Mouse (Mus musculus) stomach, postnatal 0 days (tissue): Measurements from ENCODE around the gene Zfp978. TPM values are rescaled to one million over a fixed set of nuclear protein-coding genes. Genes with fewer than 3 reads are reported as not detected.
"Not testable (repeated sequence)": the region's sequence is repeated elsewhere in the genome, so short reads cannot be mapped to it uniquely, and the experiment has no call there.

Source experiments
- ATAC-seq: fragments of 200-750 bp; cut with Nextera tagmentation; 2 replicates; pipeline ENCODE4 v1.8.0; 2017; ENCODE audit not compliant: low FRiP score, low TSS enrichment
- DNase-seq: peaks from one replicate; pipeline ENCODE4 v3.0.0-alpha.2; 2016; ENCODE audit warnings: low spot score
- H3K27ac ChIP-seq: fragments of 300-500 bp; sonication (generic); replicated peaks from 2 replicates; pipeline ENCODE4 v1.5.1; 2014; ENCODE audit warnings: mild to moderate bottlenecking, control low read depth
- H3K27me3 ChIP-seq: fragments of 300-500 bp; sonication (generic); 2 replicates; pipeline ENCODE4 v1.6.1; 2014; ENCODE audit warnings: low read length; ENCODE audit not compliant: control insufficient read depth, insufficient read depth
- H3K36me3 ChIP-seq: fragments of 300-500 bp; sonication (generic); 2 replicates; pipeline ENCODE4 v1.6.1; 2014; ENCODE audit warnings: low read length, mixed read lengths; ENCODE audit not compliant: control insufficient read depth, insufficient read depth
- H3K4me1 ChIP-seq: fragments of 300-500 bp; sonication (generic); replicated peaks from 2 replicates; pipeline ENCODE4 v1.6.1; 2014; ENCODE audit warnings: antibody characterized with exemption; ENCODE audit not compliant: control insufficient read depth, insufficient read depth
- H3K4me2 ChIP-seq: fragments of 300-500 bp; sonication (generic); replicated peaks from 2 replicates; pipeline ENCODE4 v1.6.1; 2014; ENCODE audit warnings: low read depth, mild to moderate bottlenecking, control low read depth, moderate library complexity
- H3K4me3 ChIP-seq: fragments of 300-500 bp; sonication (generic); 2 replicates; pipeline ENCODE4 v1.5.1; 2014; ENCODE audit warnings: low read depth, low read length, control low read depth
- H3K9ac ChIP-seq: fragments of 300-500 bp; sonication (generic); 2 replicates; pipeline ENCODE4 v1.6.1; 2014; ENCODE audit warnings: mild to moderate bottlenecking, low read length, control low read depth, mixed read lengths
- H3K9me3 ChIP-seq: fragments of 300-500 bp; sonication (generic); 2 replicates; pipeline ENCODE4 v1.6.1; 2016; ENCODE audit warnings: low read length; ENCODE audit not compliant: control insufficient read depth
- WGBS: fragments of 180-500 bp; shearing (Covaris S2); extraction: QIAGEN DNeasy Blood & Tissue Kit; methylation state at CpG from one replicate; pipeline ENCODE4 v1.1.7; 2014; 5-methylcytosine and 5-hydroxymethylcytosine counted together
- polyA plus RNA-seq: library from polyadenylated mRNA; unstranded; fragments of >200 nt; fragmentation: Nextera tagmentation; extraction: Ambion mirVana; gene quantifications from 2 replicates; pipeline ENCODE4 v1.2.1, GENCODE M21; 2015

The Zfp978 gene
- polyA plus RNA-seq, 1 experiment from 2014 or later, result not detected

DNA sequence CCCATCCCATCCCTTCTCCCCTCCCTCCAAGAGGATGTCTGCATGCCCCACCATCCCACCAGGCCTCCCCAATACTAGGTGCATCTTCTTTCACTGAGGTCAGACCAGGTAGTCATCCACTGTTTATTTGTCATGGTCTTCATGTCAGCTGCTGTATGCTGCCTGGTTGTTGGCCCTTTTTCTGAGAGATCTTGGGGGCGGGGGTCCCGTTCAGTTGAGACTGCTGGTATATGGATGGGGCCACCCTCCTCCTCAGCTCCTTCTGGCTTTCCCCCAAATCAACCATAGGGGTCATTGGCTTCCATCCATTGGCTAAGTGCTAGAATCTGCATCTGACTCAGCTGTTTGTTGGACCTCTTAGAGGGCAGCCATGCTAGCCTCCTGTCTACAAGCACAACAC lies 8.5 kb downstream of the Zfp978 start:
- H3K27me3 ChIP-seq, H3K4me3 ChIP-seq, H3K4me2 ChIP-seq, H3K9me3 ChIP-seq, H3K9ac ChIP-seq, H3K36me3 ChIP-seq, H3K27ac ChIP-seq, H3K4me1 ChIP-seq, DNase-seq: not testable (repeated sequence)
- ATAC-seq, result peak; percentile 69
- WGBS, result no CpG with 5 or more reads among the region's 2 CpGs

DNA sequence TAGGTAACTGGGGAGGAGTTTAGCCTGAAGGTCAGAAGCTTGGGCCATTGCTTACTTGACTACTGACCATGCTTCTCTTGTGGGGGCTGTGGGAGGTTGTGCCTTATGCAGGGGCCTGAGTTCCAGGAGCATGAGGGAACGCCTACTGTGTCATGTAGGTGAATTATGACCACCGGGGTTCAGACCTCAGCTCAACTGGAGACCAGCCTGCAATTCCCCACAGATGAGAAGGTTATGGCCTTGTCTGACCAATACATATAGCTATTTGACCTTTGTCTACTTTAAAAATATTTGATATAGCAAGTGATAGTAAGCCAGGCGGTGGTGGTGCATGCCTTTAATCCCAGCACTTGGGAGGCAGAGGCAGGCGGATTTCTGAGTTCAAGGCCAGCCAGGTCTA lies 22.1 kb downstream of the Zfp978 start:
- not testable (repeated sequence) for H3K27me3 ChIP-seq, H3K4me2 ChIP-seq, ATAC-seq, H3K4me3 ChIP-seq, DNase-seq, H3K4me1 ChIP-seq, H3K27ac ChIP-seq, H3K9ac ChIP-seq, H3K36me3 ChIP-seq, H3K9me3 ChIP-seq
- WGBS, result 84% methylated on average over 2 of the region's 4 CpGs

DNA sequence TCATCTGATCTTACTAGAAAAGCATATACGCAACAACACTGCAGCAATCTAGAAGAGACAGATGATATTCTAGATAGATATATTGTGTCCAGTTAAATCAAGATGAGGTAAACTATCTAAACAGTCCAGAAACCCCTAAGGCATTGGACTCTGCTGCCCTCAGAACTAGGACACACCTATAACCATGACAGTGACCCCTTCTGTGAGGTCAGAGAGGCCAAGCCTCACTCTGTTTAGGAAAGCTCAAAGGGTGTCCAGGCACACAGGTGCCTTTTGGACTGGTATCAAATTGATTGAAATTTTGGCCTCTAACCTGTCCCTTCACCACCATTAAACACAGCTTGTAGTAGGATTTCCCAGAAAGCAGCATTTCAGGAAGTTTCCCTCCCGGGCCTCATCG lies 36.1 kb downstream of the Zfp978 start:
- H3K4me1 ChIP-seq, H3K9ac ChIP-seq, H3K9me3 ChIP-seq, ATAC-seq, H3K4me2 ChIP-seq, H3K27ac ChIP-seq, DNase-seq, H3K4me3 ChIP-seq, H3K36me3 ChIP-seq, H3K27me3 ChIP-seq: not testable (repeated sequence)
- 92% methylated on average over 3 of the region's 3 CpGs for WGBS

DNA sequence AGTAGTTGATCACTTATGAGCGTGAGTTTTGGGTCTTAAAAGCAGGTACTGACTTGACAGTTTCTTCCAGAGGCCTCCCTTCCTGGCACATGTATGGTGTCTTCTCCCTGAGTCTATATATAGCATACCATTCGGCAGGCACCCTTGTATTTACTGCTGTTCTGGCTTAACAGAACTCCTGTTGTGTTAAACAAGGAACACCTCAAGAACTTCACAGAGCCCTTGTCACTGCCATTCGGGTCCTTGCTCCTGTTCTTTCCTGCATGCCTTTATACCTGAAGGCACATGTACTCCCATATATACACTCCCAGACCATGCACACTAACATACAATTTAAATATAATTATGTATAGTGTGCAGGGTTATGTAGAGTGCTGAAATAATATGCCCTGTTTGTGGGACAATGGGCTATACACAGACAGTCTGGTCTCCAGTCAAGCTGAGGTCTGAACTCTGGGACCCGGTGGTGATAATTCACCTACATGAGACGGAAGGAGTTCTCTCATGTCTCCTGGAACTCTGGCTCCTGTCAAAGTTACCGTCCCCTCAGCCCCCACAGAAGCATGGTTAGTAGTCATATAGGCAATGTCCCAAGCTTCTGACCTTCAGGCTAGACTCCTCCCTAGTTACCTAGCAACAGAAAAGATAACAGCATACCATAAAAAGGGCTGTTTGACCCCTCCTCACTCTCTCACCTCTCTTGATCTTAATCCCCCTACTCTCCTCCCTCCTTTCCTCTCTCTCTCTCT lies 37.0 kb downstream of the Zfp978 start:
- not testable (repeated sequence) for H3K4me2 ChIP-seq, H3K9ac ChIP-seq, H3K27ac ChIP-seq, H3K4me3 ChIP-seq, H3K27me3 ChIP-seq, H3K9me3 ChIP-seq, H3K36me3 ChIP-seq, ATAC-seq, DNase-seq, H3K4me1 ChIP-seq
- 70% methylated on average over 6 of the region's 6 CpGs for WGBS

DNA sequence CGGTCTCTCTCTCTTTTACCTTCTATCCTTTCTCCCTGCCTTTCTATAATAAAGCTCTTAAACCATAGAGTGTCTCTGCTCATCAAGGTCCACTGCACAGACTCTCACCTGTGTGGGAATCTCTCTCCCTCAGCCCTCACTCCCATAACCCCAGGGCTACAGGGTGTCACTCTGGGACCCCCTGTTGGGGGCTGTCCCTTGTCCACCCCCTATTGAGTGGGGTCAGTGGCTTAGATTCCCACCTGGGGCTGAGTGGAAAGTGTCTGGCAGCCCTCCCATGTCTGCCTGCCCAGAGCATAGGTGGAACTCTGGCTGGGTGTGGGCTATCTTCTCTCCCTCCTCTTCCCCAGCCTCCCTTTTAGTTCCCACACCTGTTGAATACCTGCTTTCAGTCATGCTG lies 37.6 kb downstream of the Zfp978 start:
- H3K36me3 ChIP-seq, H3K27me3 ChIP-seq, H3K4me3 ChIP-seq, H3K27ac ChIP-seq, DNase-seq, H3K9ac ChIP-seq, H3K4me1 ChIP-seq, ATAC-seq, H3K4me2 ChIP-seq, H3K9me3 ChIP-seq: not testable (repeated sequence)
- 88% methylated on average over 1 of the region's 1 CpGs for WGBS

DNA sequence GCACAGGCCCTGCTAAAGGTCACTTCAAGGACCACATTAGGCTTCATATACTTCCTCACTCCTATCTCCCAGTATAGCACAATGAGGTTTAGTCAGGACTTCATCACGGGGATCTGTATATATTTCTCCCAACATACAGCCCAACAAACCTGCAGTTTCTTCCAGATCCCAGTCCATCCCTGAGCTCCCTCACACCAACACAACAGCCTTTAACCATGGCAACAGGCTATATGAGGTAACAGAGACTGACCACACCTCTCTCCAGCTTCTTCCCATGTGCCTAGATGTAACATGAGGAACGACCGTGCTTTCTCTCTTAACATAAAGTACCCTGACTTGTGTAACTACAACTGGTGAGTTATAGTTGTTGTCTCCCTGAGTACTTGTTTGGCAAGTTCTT lies 38.4 kb downstream of the Zfp978 start:
- not testable (repeated sequence) for H3K4me3 ChIP-seq, H3K36me3 ChIP-seq, H3K9ac ChIP-seq, H3K27me3 ChIP-seq, H3K4me1 ChIP-seq, H3K27ac ChIP-seq, DNase-seq, ATAC-seq, H3K4me2 ChIP-seq
- H3K9me3 ChIP-seq, result peaks cover 13% of the 10 kb centered on the region
- WGBS, result 72% methylated on average over 3 of the region's 3 CpGs

DNA sequence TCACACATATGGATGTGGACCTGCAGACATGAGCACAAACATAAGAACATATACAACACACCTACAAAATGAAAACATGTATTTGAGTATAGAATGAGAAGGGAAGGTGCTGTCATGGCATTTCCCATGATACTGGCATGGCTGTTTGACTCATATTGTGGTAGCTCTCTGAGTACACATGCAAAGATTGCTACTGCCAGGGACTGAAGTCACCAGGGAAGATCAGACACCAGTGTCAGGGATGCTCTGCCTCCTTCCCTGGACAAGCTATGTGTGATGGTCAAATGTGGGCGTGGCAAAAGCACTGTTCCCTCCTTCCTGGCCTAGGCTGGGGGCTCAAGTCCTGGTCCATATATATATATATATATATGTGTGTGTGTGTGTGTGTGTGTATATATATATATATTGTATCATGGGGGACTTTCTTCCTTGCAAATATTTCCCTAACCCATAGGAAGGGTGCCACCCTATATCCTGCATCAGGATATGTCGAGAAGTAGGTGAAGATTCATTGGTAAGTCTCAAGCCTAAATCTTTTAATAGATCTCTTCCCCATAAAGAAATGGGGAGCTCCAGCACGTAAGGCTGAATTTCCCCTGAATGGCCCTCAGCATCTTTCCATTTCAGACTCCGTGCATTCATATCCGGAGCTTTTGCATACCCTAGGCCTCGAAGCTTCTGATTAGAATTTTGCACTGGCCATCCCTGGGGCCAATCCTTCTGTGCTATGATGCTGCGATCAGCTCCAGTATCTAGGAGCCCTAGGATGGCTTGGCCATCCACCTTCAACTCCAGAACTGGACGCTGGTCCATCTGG lies 39.1 kb downstream of the Zfp978 start:
- not testable (repeated sequence) for H3K4me2 ChIP-seq, H3K4me3 ChIP-seq, H3K27me3 ChIP-seq, ATAC-seq, DNase-seq, H3K27ac ChIP-seq, H3K9ac ChIP-seq, H3K4me1 ChIP-seq, H3K36me3 ChIP-seq
- peaks cover 13% of the 10 kb centered on the region for H3K9me3 ChIP-seq
- 86% methylated on average over 8 of the region's 8 CpGs for WGBS

DNA sequence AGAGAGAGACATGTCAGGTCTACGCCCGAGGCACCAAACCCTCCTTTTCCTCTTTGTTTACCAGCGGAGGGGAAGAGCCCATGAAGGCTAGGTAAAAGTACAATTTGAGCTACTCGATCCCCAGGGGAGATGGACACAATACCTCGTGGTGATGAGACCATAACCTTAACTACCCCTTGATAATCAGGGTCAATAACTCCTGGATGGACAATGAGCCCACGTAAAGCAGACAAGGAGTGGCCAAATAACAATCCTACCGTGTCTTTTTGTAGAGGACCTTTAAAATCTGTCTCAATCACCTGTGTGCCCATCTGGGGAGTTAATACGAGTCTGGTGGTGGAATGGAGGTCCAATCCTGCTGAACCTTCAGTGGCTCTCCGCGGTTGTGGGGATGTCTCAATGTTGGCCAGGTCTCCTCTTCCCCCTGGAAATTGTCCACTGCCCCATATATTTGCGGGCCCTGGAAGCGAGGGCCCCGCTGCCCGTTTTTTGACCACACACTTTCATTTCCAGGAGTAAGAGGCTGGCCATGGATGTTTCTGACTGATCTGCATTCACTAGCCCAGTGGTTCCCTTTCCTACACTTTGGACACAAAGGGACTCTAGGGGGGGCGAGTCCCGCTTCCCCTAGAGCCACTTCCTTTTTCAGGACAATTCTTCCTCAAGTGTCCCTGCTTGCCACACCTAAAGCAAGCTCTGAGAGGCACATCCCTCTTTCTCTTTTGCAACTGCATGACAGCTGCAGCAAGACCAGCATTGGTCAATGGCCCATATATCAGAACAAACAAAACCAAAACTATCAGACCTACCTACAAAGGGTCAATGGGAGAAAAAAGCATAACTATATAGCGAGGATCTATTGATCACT lies 40.0 kb downstream of the Zfp978 start:
- DNase-seq, result not testable (repeated sequence)
- 77% methylated on average over 16 of the region's 17 CpGs for WGBS

More for the DNA sequence above, 40.0 kb downstream of the Zfp978 start:
- not testable (repeated sequence) for H3K27ac ChIP-seq, H3K36me3 ChIP-seq, H3K27me3 ChIP-seq, H3K4me3 ChIP-seq, ATAC-seq, H3K4me2 ChIP-seq, H3K9ac ChIP-seq, H3K4me1 ChIP-seq
- H3K9me3 ChIP-seq, result peaks cover 13% of the 10 kb centered on the region
